Mouse (Mus musculus): ENCODE measurements around the gene F10. TPM values are rescaled to one million over a fixed set of nuclear protein-coding genes. Genes with fewer than 3 reads are reported as not detected.

Gene F10
- polyA plus RNA-seq, 1 experiment, result 2.7 TPM

GRCm38 (mm10) chr8:12998331-12998730 lies 38.8 kb upstream of the F10 start:
- Histone ChIP-seq H3K36me3 (ENCODE audit: control insufficient read depth, insufficient read depth, low read length) (no peaks in the 10 kb centered on the region), H3K27ac (ENCODE audit: insufficient read depth, low read length) (no peak overlapping the region), H3K27me3 (ENCODE audit: control insufficient read depth, insufficient read depth, low read length) (no peaks in the 10 kb centered on the region), H3K4me1 (ENCODE audit: control insufficient read depth, insufficient read depth, insufficient read length) (no peaks in the 10 kb centered on the region), H3K4me3 (ENCODE audit: extremely low read depth, insufficient read depth, insufficient read length) (no peak overlapping the region)
- no peak for TF ChIP-seq POLR2A (IDR thresholded peaks at IDR 0.05; ENCODE audit: low read depth, low read length)
- no peak for TF ChIP-seq CTCF (IDR thresholded peaks at IDR 0.05; ENCODE audit: extremely low read depth, insufficient read depth, insufficient read length, insufficient replicate concordance)
- WGBS, result 88% methylated on average over 8 of the region's 8 CpGs
- DNase-seq (ENCODE audit: low read depth in 1 of 2, low spot score in 2 of 2), result no peak

- Histone ChIP-seq H3K36me3 (ENCODE audit: control insufficient read depth, insufficient read depth, low read length) (no peaks in the 10 kb centered on the region), H3K27ac (ENCODE audit: insufficient read depth, low read length) (no peak overlapping the region), H3K4me1 (ENCODE audit: control insufficient read depth, insufficient read depth, insufficient read length) (no peaks in the 10 kb centered on the region), H3K27me3 (ENCODE audit: control insufficient read depth, insufficient read depth, low read length) (no peaks in the 10 kb centered on the region), H3K4me3 (ENCODE audit: extremely low read depth, insufficient read depth, insufficient read length) (no peak overlapping the region)
- 65% methylated on average over 9 of the region's 9 CpGs for WGBS
- TF ChIP-seq CTCF (IDR thresholded peaks at IDR 0.05; ENCODE audit: extremely low read depth, insufficient read depth, insufficient read length, insufficient replicate concordance), result no peak
- no peak for TF ChIP-seq POLR2A (IDR thresholded peaks at IDR 0.05; ENCODE audit: low read depth, low read length)
- DNase-seq (ENCODE audit: low read depth in 1 of 2, low spot score in 2 of 2), result no peak
Observed at GRCm38 (mm10) chr8:12999793-13000192, 37.3 kb upstream of the F10 start.

- Histone ChIP-seq H3K36me3 (ENCODE audit: control insufficient read depth, insufficient read depth, low read length) (no peaks in the 10 kb centered on the region), H3K4me3 (ENCODE audit: extremely low read depth, insufficient read depth, insufficient read length) (no peak overlapping the region), H3K27ac (ENCODE audit: insufficient read depth, low read length) (no peak overlapping the region), H3K27me3 (ENCODE audit: control insufficient read depth, insufficient read depth, low read length) (no peaks in the 10 kb centered on the region), H3K4me1 (ENCODE audit: control insufficient read depth, insufficient read depth, insufficient read length) (no peaks in the 10 kb centered on the region)
- no peak for DNase-seq (ENCODE audit: low read depth in 1 of 2, low spot score in 2 of 2)
- TF ChIP-seq POLR2A (IDR thresholded peaks at IDR 0.05; ENCODE audit: low read depth, low read length), result no peak
- TF ChIP-seq CTCF (IDR thresholded peaks at IDR 0.05; ENCODE audit: extremely low read depth, insufficient read depth, insufficient read length, insufficient replicate concordance), result no peak
- WGBS, result 86% methylated on average over 4 of the region's 4 CpGs
Observed at GRCm38 (mm10) chr8:13007458-13007857, 29.6 kb upstream of the F10 start.

- WGBS, result 70% methylated on average over 4 of the region's 4 CpGs
Observed at GRCm38 (mm10) chr8:13010313-13010712, 26.8 kb upstream of the F10 start.

GRCm38 (mm10) chr8:13019560-13019959 lies 17.5 kb upstream of the F10 start:
- DNase-seq (ENCODE audit: low read depth in 1 of 2, low spot score in 2 of 2), result no peak
- Histone ChIP-seq H3K36me3 (ENCODE audit: control insufficient read depth, insufficient read depth, low read length) (no peaks in the 10 kb centered on the region), H3K4me1 (ENCODE audit: control insufficient read depth, insufficient read depth, insufficient read length) (no peaks in the 10 kb centered on the region), H3K27ac (ENCODE audit: insufficient read depth, low read length) (no peak overlapping the region), H3K4me3 (ENCODE audit: extremely low read depth, insufficient read depth, insufficient read length) (no peak overlapping the region), H3K27me3 (ENCODE audit: control insufficient read depth, insufficient read depth, low read length) (no peaks in the 10 kb centered on the region)
- WGBS, result 65% methylated on average over 4 of the region's 4 CpGs
- TF ChIP-seq CTCF (IDR thresholded peaks at IDR 0.05; ENCODE audit: extremely low read depth, insufficient read depth, insufficient read length, insufficient replicate concordance), result no peak
- TF ChIP-seq POLR2A (IDR thresholded peaks at IDR 0.05; ENCODE audit: low read depth, low read length), result no peak

More at GRCm38 (mm10) chr8:13010313-13010712, 26.8 kb upstream of the F10 start:
- no peaks in the 10 kb centered on the region for H3K4me1 ChIP-seq (ENCODE audit: control insufficient read depth, insufficient read depth, insufficient read length)
- no peak overlapping the region for H3K27ac ChIP-seq (ENCODE audit: insufficient read depth, low read length)
- TF ChIP-seq POLR2A (IDR thresholded peaks at IDR 0.05; ENCODE audit: low read depth, low read length), result no peak
- TF ChIP-seq CTCF (IDR thresholded peaks at IDR 0.05; ENCODE audit: extremely low read depth, insufficient read depth, insufficient read length, insufficient replicate concordance), result no peak
- no peaks in the 10 kb centered on the region for H3K27me3 ChIP-seq (ENCODE audit: control insufficient read depth, insufficient read depth, low read length)
- no peaks in the 10 kb centered on the region for H3K36me3 ChIP-seq (ENCODE audit: control insufficient read depth, insufficient read depth, low read length)
- H3K4me3 ChIP-seq (ENCODE audit: extremely low read depth, insufficient read depth, insufficient read length), result no peak overlapping the region
- no peak for DNase-seq (ENCODE audit: low read depth in 1 of 2, low spot score in 2 of 2)

- no peak for TF ChIP-seq CTCF (IDR thresholded peaks at IDR 0.05; ENCODE audit: extremely low read depth, insufficient read depth, insufficient read length, insufficient replicate concordance)
- no peak for TF ChIP-seq POLR2A (IDR thresholded peaks at IDR 0.05; ENCODE audit: low read depth, low read length)
- H3K4me1 ChIP-seq (ENCODE audit: control insufficient read depth, insufficient read depth, insufficient read length), result no peaks in the 10 kb centered on the region
- H3K27me3 ChIP-seq (ENCODE audit: control insufficient read depth, insufficient read depth, low read length), result no peaks in the 10 kb centered on the region
- WGBS, result 90% methylated on average over 8 of the region's 8 CpGs
- no peak overlapping the region for H3K4me3 ChIP-seq (ENCODE audit: extremely low read depth, insufficient read depth, insufficient read length)
- DNase-seq (ENCODE audit: low read depth in 1 of 2, low spot score in 2 of 2), result no peak
- no peaks in the 10 kb centered on the region for H3K36me3 ChIP-seq (ENCODE audit: control insufficient read depth, insufficient read depth, low read length)
- no peak overlapping the region for H3K27ac ChIP-seq (ENCODE audit: insufficient read depth, low read length)
Observed at GRCm38 (mm10) chr8:13021830-13022229, 15.3 kb upstream of the F10 start.

- H3K27me3 ChIP-seq (ENCODE audit: control insufficient read depth, insufficient read depth, low read length), result no peaks in the 10 kb centered on the region
- H3K4me3 ChIP-seq (ENCODE audit: extremely low read depth, insufficient read depth, insufficient read length), result no peak within 1 kb of the TSS
- no peak for DNase-seq (ENCODE audit: low read depth in 1 of 2, low spot score in 2 of 2)
- no peaks in the 10 kb centered on the region for H3K36me3 ChIP-seq (ENCODE audit: control insufficient read depth, insufficient read depth, low read length)
- no peaks in the 10 kb centered on the region for H3K4me1 ChIP-seq (ENCODE audit: control insufficient read depth, insufficient read depth, insufficient read length)
- no peak for TF ChIP-seq CTCF (IDR thresholded peaks at IDR 0.05; ENCODE audit: extremely low read depth, insufficient read depth, insufficient read length, insufficient replicate concordance)
- no peak for TF ChIP-seq POLR2A (IDR thresholded peaks at IDR 0.05; ENCODE audit: low read depth, low read length)
- H3K27ac ChIP-seq (ENCODE audit: insufficient read depth, low read length), result no peak within 1 kb of the TSS
- 74% methylated on average over 10 of the region's 10 CpGs for WGBS
Observed at GRCm38 (mm10) chr8:13025487-13026224, 11.5 kb upstream of the F10 start, which contains the start of gene F7. Gene F7, plus strand, starts transcription at chr8:13026034.

Data from spleen, adult 2 months (tissue).